Mouse (Mus musculus): ENCODE data around the gene Sh3pxd2a. TPM values are rescaled to one million over a fixed set of nuclear protein-coding genes. Genes with fewer than 3 reads are reported as not detected.

Sh3pxd2a gene
- total RNA-seq, 2 experiments from 2014 or later, result 55.1 to 103 TPM

DNA sequence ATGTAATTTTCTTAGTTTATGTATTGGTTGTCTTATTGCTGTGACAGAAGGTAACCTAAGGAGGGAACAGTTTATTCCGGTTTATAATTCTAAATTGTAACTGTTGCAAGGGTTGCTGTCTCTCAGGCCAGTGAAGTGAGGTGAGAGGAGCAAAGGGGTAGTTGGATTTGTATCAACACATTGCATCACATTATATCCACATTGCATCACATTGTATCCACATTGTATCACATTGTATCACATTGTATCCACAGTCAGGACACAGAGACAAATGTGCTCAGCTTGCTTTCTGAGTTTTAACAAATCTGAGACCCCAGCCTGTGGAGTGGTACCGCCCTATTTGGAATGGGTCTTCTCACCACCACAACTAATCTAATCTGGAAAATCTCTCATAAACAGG is 244.0 kb downstream of the Sh3pxd2a start:
- DNase-seq (ENCODE audit: low spot score in 2 of 2), result no peak

- DNase-seq (ENCODE audit: low spot score in 2 of 2), result peak in 1 of 2 experiments; percentile 36
Observed at GRCm38 (mm10) chr19:47219622-47220021, 244.6 kb downstream of the Sh3pxd2a start.

DNA sequence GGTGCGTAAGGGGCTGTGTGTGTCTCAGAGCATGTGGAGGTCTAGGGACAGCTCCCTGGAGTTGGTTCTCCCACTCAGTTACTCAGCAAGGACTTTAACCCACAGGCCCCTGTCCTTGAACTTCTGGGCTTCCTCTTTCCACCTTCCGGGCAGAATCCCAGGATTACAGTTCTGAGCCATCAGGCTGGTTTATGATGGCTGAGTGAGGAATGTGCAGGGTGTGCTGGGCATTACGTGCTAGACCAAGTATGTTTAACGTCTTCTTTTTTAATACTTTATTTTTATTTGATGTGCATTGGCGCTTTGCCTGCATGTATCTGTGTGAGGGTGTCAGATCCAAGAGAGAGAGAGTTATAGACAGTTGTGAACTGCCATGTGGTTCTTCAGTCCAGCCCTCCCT is 247.4 kb downstream of the Sh3pxd2a start:
- no peak for DNase-seq (ENCODE audit: low spot score in 2 of 2)

DNA sequence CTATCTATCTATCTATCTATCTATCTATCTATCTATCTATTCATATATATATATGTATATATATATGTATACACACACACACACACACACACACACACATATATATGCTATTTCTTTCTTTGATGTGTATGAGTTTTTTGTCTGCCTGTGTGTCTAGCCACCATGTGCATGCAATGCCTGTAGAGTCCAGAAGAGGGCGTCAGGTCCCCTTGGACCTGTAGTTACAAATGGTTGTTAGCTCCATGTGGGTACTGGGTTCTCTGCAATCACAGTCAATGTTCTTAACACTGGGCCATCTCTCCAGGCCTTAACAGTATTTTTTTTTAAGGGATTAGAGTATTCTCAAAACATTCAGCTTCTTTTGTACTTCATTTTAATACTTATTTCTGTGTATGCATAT is 250.7 kb downstream of the Sh3pxd2a start:
- no peak for DNase-seq (ENCODE audit: low spot score in 2 of 2)

- no peak for DNase-seq (ENCODE audit: low spot score in 2 of 2)
Observed at GRCm38 (mm10) chr19:47212401-47212800, 251.8 kb downstream of the Sh3pxd2a start.

- no peak for DNase-seq (ENCODE audit: low spot score in 2 of 2)
Observed at GRCm38 (mm10) chr19:47211609-47212312, 252.4 kb downstream of the Sh3pxd2a start.

DNA sequence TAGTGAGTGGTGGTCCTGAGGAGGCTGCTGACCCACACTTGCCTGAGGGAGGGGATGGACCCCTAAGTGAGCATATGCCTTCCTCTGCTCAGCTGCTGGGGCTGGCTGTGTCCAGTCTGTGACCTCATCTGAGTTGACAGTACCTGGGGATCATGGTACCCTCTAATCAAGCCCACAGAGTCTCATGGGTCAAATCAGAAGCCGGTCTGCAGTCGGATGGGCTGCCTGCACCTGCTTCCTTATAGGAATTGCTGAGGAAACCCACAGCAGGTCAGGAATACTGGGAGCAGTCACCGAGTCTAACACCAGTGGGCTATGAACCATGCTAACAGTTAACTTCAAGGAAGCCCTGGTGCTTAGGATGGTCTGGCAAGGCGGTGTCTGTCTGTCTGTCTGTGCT is 253.8 kb downstream of the Sh3pxd2a start:
- DNase-seq (ENCODE audit: low spot score in 2 of 2), result no peak

Small RNA genes lying within 50 kb of the gene (microRNA-seq; reads per million reads assigned to microRNA genes)
- gene Mir6995 (ENCODE audit: borderline number of aligned reads in 2 of 2), result 0.95 to 3.1 reads per million in 2 experiments

Other genes starting within 250 kb of the Sh3pxd2a start
- gene Stn1, start 73.1 kb upstream of the Sh3pxd2a start, total RNA-seq (2021), result 1 to 10 TPM; 8.8 to 9.3 TPM
- gene Slk, start 115.3 kb upstream of the Sh3pxd2a start, total RNA-seq (2021), result 10 to 100 TPM; 30.2 to 36.4 TPM
- not detected for gene Col17a1, start 227.7 kb upstream of the Sh3pxd2a start, total RNA-seq (2021)